Mouse (Mus musculus) limb, embryonic 15.5 days (tissue): ENCODE results near the gene Gca. TPM values are rescaled to one million over a fixed set of nuclear protein-coding genes. Genes with fewer than 3 reads are reported as not detected.
"Not testable (repeated sequence)": the region's sequence is repeated elsewhere in the genome, so short reads cannot be mapped to it uniquely, and the experiment has no call there.

Experiments
- ATAC-seq: fragments of 200-750 bp; cut with Nextera tagmentation; 2 replicates; pipeline ENCODE4 v1.8.0; 2017; ENCODE audit warnings: low read depth, moderate TSS enrichment; ENCODE audit not compliant: insufficient number of reproducible peaks, low FRiP score, low TSS enrichment
- H3K27ac ChIP-seq: fragments of 300-500 bp; sonication (generic); 2 replicates; pipeline ENCODE4 v1.5.1; 2015; ENCODE audit warnings: moderate library complexity, mild to moderate bottlenecking, inconsistent platforms
- H3K27me3 ChIP-seq: fragments of 300-500 bp; sonication (generic); 2 replicates; pipeline ENCODE4 v1.6.1; 2015; ENCODE audit warnings: inconsistent platforms
- H3K36me3 ChIP-seq: fragments of 300-500 bp; sonication (generic); 2 replicates; pipeline ENCODE4 v1.6.1; 2015; ENCODE audit warnings: inconsistent platforms
- H3K4me1 ChIP-seq: fragments of 300-500 bp; sonication (generic); 2 replicates; pipeline ENCODE4 v1.6.1; 2015; ENCODE audit warnings: inconsistent platforms
- H3K4me2 ChIP-seq: fragments of 300-500 bp; sonication (generic); 2 replicates; pipeline ENCODE4 v1.6.1; 2015; ENCODE audit warnings: mild to moderate bottlenecking, inconsistent platforms
- H3K4me3 ChIP-seq: fragments of 300-500 bp; sonication (generic); 2 replicates; pipeline ENCODE4 v1.5.1; 2015; ENCODE audit warnings: mild to moderate bottlenecking, inconsistent platforms
- H3K9ac ChIP-seq: fragments of 300-500 bp; sonication (generic); 2 replicates; pipeline ENCODE4 v1.6.1; 2015; ENCODE audit warnings: inconsistent platforms
- H3K9me3 ChIP-seq: fragments of 300-500 bp; sonication (generic); 2 replicates; pipeline ENCODE4 v1.6.1; 2016; ENCODE audit warnings: inconsistent platforms
- WGBS: fragments of 180-500 bp; shearing (Covaris S2); methylation state at CpG from one replicate; pipeline ENCODE4 v1.1.7; 2015; 5-methylcytosine and 5-hydroxymethylcytosine counted together
- polyA plus RNA-seq: library from polyadenylated mRNA; unstranded; fragments of >200 nt; fragmentation: Nextera tagmentation; extraction: Ambion mirVana; gene quantifications from 2 replicates; pipeline ENCODE4 v1.2.1, GENCODE M21; 2015

The Gca gene
- polyA plus RNA-seq, 1 experiment from 2014 or later = 1.5 TPM

- whole genome bisulfite sequencing = 80% methylated on average over 5 of the region's 5 CpGs
Observed at GRCm38 (mm10) chr2:62672788-62673187, 8.7 kb downstream of the Gca start.

GRCm38 (mm10) chr2:62681667-62682066 lies 17.6 kb downstream of the Gca start:
- 46% methylated on average over 8 of the region's 8 CpGs for WGBS
- Histone ChIP-seq H3K4me2 (no peak overlapping the region), H3K27me3 (no peaks in the 10 kb centered on the region)

More at GRCm38 (mm10) chr2:62672788-62673187, 8.7 kb downstream of the Gca start:
- no peak for ATAC-seq
- no peaks in the 10 kb centered on the region for H3K9me3 ChIP-seq
- no peak overlapping the region for H3K9ac ChIP-seq
- H3K4me2 ChIP-seq = no peak overlapping the region
- H3K4me3 ChIP-seq = no peak overlapping the region
- H3K27ac ChIP-seq = no peak overlapping the region
- no peaks in the 10 kb centered on the region for H3K27me3 ChIP-seq
- H3K4me1 ChIP-seq = no peaks in the 10 kb centered on the region
- H3K36me3 ChIP-seq = no peaks in the 10 kb centered on the region

GRCm38 (mm10) chr2:62684989-62685595 lies 21.0 kb downstream of the Gca start:
- H3K4me3 ChIP-seq = no peak overlapping the region
- WGBS = 57% methylated on average over 3 of the region's 3 CpGs
- no peak for ATAC-seq
- no peaks in the 10 kb centered on the region for H3K4me1 ChIP-seq
- no peaks in the 10 kb centered on the region for H3K27me3 ChIP-seq
- H3K4me2 ChIP-seq = no peak overlapping the region
- no peaks in the 10 kb centered on the region for H3K9me3 ChIP-seq
- no peak overlapping the region for H3K27ac ChIP-seq
- no peak overlapping the region for H3K9ac ChIP-seq
- no peaks in the 10 kb centered on the region for H3K36me3 ChIP-seq

More at GRCm38 (mm10) chr2:62681667-62682066, 17.6 kb downstream of the Gca start:
- no peak for ATAC-seq
- H3K4me1 ChIP-seq = no peaks in the 10 kb centered on the region
- H3K4me3 ChIP-seq = no peak overlapping the region
- H3K27ac ChIP-seq = no peak overlapping the region
- H3K9ac ChIP-seq = no peak overlapping the region
- no peaks in the 10 kb centered on the region for H3K9me3 ChIP-seq
- no peaks in the 10 kb centered on the region for H3K36me3 ChIP-seq

- WGBS = 81% methylated on average over 6 of the region's 6 CpGs
- Histone ChIP-seq H3K4me1 (no peaks in the 10 kb centered on the region), H3K4me3 (no peak overlapping the region), H3K27me3 (no peaks in the 10 kb centered on the region), H3K27ac (no peak overlapping the region), H3K36me3 (no peaks in the 10 kb centered on the region), H3K4me2 (no peak overlapping the region), H3K9ac (no peak overlapping the region), H3K9me3 (no peaks in the 10 kb centered on the region)
- ATAC-seq = no peak
Observed at GRCm38 (mm10) chr2:62685934-62686333, 21.8 kb downstream of the Gca start.

- Histone ChIP-seq H3K36me3 (no peaks in the 10 kb centered on the region), H3K27ac (no peak overlapping the region), H3K9me3 (no peaks in the 10 kb centered on the region), H3K4me3 (no peak overlapping the region), H3K4me1 (no peaks in the 10 kb centered on the region), H3K4me2 (no peak overlapping the region), H3K9ac (no peak overlapping the region), H3K27me3 (no peaks in the 10 kb centered on the region)
- 84% methylated on average over 3 of the region's 3 CpGs for WGBS
- ATAC-seq = no peak
Observed at GRCm38 (mm10) chr2:62706313-62706712, 42.2 kb downstream of the Gca start.

GRCm38 (mm10) chr2:62709633-62710032 lies 45.5 kb downstream of the Gca start:
- H3K9me3 ChIP-seq = no peaks in the 10 kb centered on the region

GRCm38 (mm10) chr2:62714362-62714761 lies 50.3 kb downstream of the Gca start:
- not testable (repeated sequence) for H3K9ac ChIP-seq, ATAC-seq, H3K27me3 ChIP-seq, H3K27ac ChIP-seq, H3K4me3 ChIP-seq, H3K4me1 ChIP-seq, H3K9me3 ChIP-seq, H3K4me2 ChIP-seq, H3K36me3 ChIP-seq
- WGBS = 89% methylated on average over 4 of the region's 4 CpGs

More at GRCm38 (mm10) chr2:62709633-62710032, 45.5 kb downstream of the Gca start:
- no peak overlapping the region for H3K4me2 ChIP-seq
- H3K9ac ChIP-seq = no peak overlapping the region
- WGBS = 79% methylated on average over 1 of the region's 1 CpGs
- H3K27me3 ChIP-seq = no peaks in the 10 kb centered on the region
- ATAC-seq = no peak
- H3K36me3 ChIP-seq = no peaks in the 10 kb centered on the region
- H3K4me3 ChIP-seq = no peak overlapping the region
- H3K4me1 ChIP-seq = no peaks in the 10 kb centered on the region
- no peak overlapping the region for H3K27ac ChIP-seq

GRCm38 (mm10) chr2:62715260-62715659 lies 51.2 kb downstream of the Gca start:
- ATAC-seq = no peak
- 89% methylated on average over 4 of the region's 4 CpGs for WGBS

GRCm38 (mm10) chr2:62717270-62717669 lies 53.2 kb downstream of the Gca start:
- Histone ChIP-seq H3K9me3 (no peaks in the 10 kb centered on the region), H3K27ac (no peak overlapping the region), H3K27me3 (no peaks in the 10 kb centered on the region), H3K4me2 (no peak overlapping the region), H3K9ac (no peak overlapping the region), H3K4me1 (no peaks in the 10 kb centered on the region), H3K36me3 (no peaks in the 10 kb centered on the region), H3K4me3 (no peak overlapping the region)
- no peak for ATAC-seq
- WGBS = 70% methylated on average over 6 of the region's 6 CpGs

More at GRCm38 (mm10) chr2:62715260-62715659, 51.2 kb downstream of the Gca start:
- H3K4me1 ChIP-seq = no peaks in the 10 kb centered on the region
- H3K4me2 ChIP-seq = no peak overlapping the region
- H3K27me3 ChIP-seq = no peaks in the 10 kb centered on the region
- H3K27ac ChIP-seq = no peak overlapping the region
- H3K9me3 ChIP-seq = no peaks in the 10 kb centered on the region
- H3K4me3 ChIP-seq = no peak overlapping the region
- no peak overlapping the region for H3K9ac ChIP-seq
- H3K36me3 ChIP-seq = no peaks in the 10 kb centered on the region

- Histone ChIP-seq H3K4me2 (no peak overlapping the region), H3K36me3 (no peaks in the 10 kb centered on the region), H3K27ac (no peak overlapping the region), H3K9me3 (no peaks in the 10 kb centered on the region), H3K4me3 (no peak overlapping the region), H3K4me1 (no peaks in the 10 kb centered on the region), H3K27me3 (no peaks in the 10 kb centered on the region), H3K9ac (no peak overlapping the region)
- WGBS = 63% methylated on average over 1 of the region's 1 CpGs
- ATAC-seq = no peak
Observed at GRCm38 (mm10) chr2:62718411-62718810, 54.3 kb downstream of the Gca start.

- Histone ChIP-seq H3K36me3 (no peaks in the 10 kb centered on the region), H3K4me1 (no peaks in the 10 kb centered on the region), H3K27me3 (no peaks in the 10 kb centered on the region), H3K9ac (no peak overlapping the region), H3K9me3 (no peaks in the 10 kb centered on the region), H3K4me2 (no peak overlapping the region), H3K27ac (no peak overlapping the region), H3K4me3 (no peak overlapping the region)
- whole genome bisulfite sequencing = 30% methylated on average over 1 of the region's 1 CpGs
- no peak for ATAC-seq
Observed at GRCm38 (mm10) chr2:62725946-62726345, 61.9 kb downstream of the Gca start.

GRCm38 (mm10) chr2:62727732-62728131 lies 63.6 kb downstream of the Gca start:
- H3K27me3 ChIP-seq = no peaks in the 10 kb centered on the region
- no peaks in the 10 kb centered on the region for H3K9me3 ChIP-seq
- no peak for ATAC-seq
- no peaks in the 10 kb centered on the region for H3K36me3 ChIP-seq
- no peak overlapping the region for H3K9ac ChIP-seq
- 80% methylated on average over 2 of the region's 2 CpGs for WGBS
- H3K27ac ChIP-seq = no peak overlapping the region
- H3K4me1 ChIP-seq = no peaks in the 10 kb centered on the region
- H3K4me3 ChIP-seq = no peak overlapping the region
- H3K4me2 ChIP-seq = no peak overlapping the region

GRCm38 (mm10) chr2:62730671-62731070 lies 66.6 kb downstream of the Gca start:
- Histone ChIP-seq H3K4me3 (no peak overlapping the region), H3K4me2 (no peak overlapping the region), H3K9ac (no peak overlapping the region), H3K36me3 (no peaks in the 10 kb centered on the region), H3K4me1 (no peaks in the 10 kb centered on the region), H3K27ac (no peak overlapping the region), H3K9me3 (no peaks in the 10 kb centered on the region), H3K27me3 (no peaks in the 10 kb centered on the region)
- WGBS = 80% methylated on average over 1 of the region's 1 CpGs
- ATAC-seq = no peak
